Mouse (Mus musculus) cortical plate, adult 2 months (tissue): ENCODE data around the gene Pank2.

Experiments
- CTCF ChIP-seq: fragments of 200-500 bp; IDR thresholded peaks from 2 replicates; pipeline ENCODE4 v1.5.1; 2011; ENCODE audit warnings: mild to moderate bottlenecking, control low read depth, low read length; ENCODE audit not compliant: insufficient read depth; ENCODE audit errors: extremely low read depth
- POLR2A ChIP-seq: fragments of 200-500 bp; IDR thresholded peaks from 2 replicates; pipeline ENCODE4 v1.6.1; 2011; ENCODE audit warnings: mild to moderate bottlenecking, low read length, control low read depth; ENCODE audit not compliant: insufficient read depth; ENCODE audit errors: extremely low read depth

DNA sequence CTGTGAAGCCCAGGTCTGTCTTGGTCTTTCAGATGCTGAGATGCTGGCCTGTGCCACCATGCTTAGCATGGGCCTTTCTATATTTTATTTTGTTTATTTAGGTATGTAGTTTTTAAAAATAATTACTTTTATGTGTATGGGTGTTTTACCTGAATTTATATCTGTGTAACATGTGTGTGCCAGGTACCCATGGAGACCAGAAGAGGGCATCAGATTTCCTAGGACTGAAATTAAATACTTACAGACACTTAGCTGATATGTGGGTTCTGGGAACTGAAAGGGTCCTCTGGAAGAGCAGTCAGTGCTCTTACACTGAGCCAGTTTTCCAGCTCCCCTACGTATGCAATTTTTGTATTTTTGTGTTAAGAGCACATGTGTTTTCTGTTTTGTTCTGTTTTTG lies 24.0 kb downstream of the Pank2 start:
- TF ChIP-seq POLR2A (no peak), CTCF (no peak)
